Mouse (Mus musculus) heart, postnatal 36 days (tissue): ENCODE measurements around the gene Nos1. TPM values are rescaled to one million over a fixed set of nuclear protein-coding genes. Genes with fewer than 3 reads are reported as not detected.
"Not testable (repeated sequence)": the region's sequence is repeated elsewhere in the genome, so short reads cannot be mapped to it uniquely, and the experiment has no call there.

Experiments used
- DNase-seq, 2 experiments: peaks; one replicate each; pipeline ENCODE4 v3.0.0; 2021 to 2022
- intact Hi-C: fragments of 180-260 bp; cut with DNase I; formaldehyde crosslinking; loops from one replicate; pipeline ENCODE4 v1.15.1; 2025
- total RNA-seq, 2 experiments: library from RNA; stranded (reverse); gene quantifications; 2 replicates each; pipeline ENCODE4 v1.2.3; 2021

Nos1 gene
- total RNA-seq, 2 experiments from 2014 or later = 0.22 to 0.50 TPM

GRCm38 (mm10) chr5:117836930-117837329 is 56.1 kb downstream of the Nos1 start:
- peak; percentile 38 to 71 for DNase-seq
- intact Hi-C loops = loop anchor here (1.0 to 5.0 kb wide), 3 partner anchors 180 to 320 kb away; no protein-coding TSS in a partner anchor

GRCm38 (mm10) chr5:117837731-117838130 is 56.9 kb downstream of the Nos1 start:
- intact Hi-C loops = loop anchor here (1.0 to 5.0 kb wide), 3 partner anchors 181 to 320 kb away; no protein-coding TSS in a partner anchor
- no peak for DNase-seq

DNA sequence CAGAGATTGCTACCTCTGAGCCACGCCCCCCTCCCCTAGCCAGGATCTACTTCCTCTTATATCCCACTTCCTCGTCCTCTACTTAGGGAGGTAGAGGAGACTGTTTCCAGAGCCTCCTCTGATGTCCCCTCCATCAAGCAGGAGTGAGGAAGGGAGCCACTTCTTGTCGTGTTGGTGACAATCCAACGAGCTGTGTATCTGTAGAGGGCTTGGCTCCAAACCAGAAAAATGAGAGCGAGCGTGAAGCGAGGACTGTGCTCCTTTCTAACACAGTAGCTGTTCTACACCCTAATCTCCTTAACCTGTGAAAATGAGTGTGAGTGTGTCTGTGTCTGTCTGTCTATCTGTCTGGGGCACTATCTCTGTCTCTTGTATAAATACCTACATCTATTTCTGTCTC is 58.7 kb downstream of the Nos1 start:
- DNase-seq = no peak
- intact Hi-C loops = loop anchor here (5.0 kb wide), 1 partner anchor 322 kb away; no protein-coding TSS in a partner anchor

GRCm38 (mm10) chr5:117840203-117840602 is 59.4 kb downstream of the Nos1 start:
- no peak for DNase-seq
- intact Hi-C loops = no loop called here

GRCm38 (mm10) chr5:117840988-117841387 is 60.2 kb downstream of the Nos1 start:
- DNase-seq = no peak
- intact Hi-C loops = no loop called here

GRCm38 (mm10) chr5:117841651-117842347 is 61.0 kb downstream of the Nos1 start:
- intact Hi-C loops = no loop called here
- peak; percentile 33 to 49 for DNase-seq

DNA sequence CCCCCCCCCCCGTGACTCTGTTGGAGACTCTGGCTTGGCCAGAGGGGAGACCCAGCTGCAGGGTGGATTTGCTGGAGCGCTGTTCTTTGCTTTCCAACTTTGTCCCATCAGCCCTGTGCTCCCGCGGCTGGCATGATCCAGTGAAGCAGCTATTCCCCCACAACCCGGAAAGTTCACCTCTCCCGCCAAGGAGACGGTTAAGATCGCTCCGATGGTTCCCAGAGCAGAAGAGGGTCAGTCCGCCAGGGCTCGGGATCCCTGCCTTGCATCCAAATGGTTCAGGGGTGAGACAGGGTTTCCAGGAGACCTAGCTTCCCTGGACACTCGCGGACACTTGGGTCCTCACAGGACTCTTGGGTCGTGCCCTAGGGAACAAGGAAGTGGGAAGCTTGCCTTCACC is 61.9 kb downstream of the Nos1 start:
- no peak for DNase-seq
- intact Hi-C loops = no loop called here

DNA sequence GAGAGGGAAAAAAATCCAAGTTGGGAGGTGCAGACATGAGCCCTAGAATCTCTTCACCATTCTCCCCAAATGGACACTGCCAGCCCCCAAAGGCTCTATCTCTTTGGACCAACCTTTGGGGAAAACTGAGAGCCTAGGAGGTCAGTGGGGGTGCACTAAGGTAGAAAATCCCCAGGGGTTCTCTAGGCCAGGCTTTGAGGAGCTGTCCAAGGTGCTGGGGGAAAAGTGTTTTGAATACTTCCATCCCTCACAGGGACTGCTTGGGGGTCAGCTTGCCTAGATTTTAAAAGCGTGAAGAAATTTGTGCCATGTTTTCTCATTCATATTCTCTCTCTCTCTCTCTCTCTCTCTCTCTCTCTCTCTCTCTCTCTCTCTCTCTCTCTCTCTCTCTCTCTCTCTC is 63.8 kb downstream of the Nos1 start:
- DNase-seq = no peak
- intact Hi-C loops = no loop called here

DNA sequence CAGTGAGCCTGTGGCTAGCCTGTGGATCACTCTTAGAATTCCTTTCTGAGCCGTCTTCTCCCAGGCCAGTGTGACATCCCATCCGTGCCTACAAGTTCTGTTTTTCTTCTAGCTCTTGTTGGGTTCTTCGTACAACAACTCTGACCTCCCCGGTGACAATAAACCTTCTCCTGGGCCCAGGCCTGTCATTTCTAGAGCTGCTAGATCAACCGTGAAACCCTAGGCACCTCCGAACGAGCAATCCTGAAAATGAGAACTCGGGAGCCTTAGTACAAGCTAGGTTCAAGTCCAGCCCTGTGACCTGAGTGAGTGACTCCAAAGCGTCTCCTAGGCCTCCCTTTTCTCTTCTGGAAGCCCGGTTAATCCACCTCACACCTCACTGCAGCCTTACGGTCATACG is 69.6 kb downstream of the Nos1 start:
- intact Hi-C loops = no loop called here
- DNase-seq = no peak

- intact Hi-C loops = no loop called here
- no peak for DNase-seq
Measured at GRCm38 (mm10) chr5:117853741-117854140, 72.9 kb downstream of the Nos1 start.

- DNase-seq = no peak
- intact Hi-C loops = no loop called here
Measured at GRCm38 (mm10) chr5:117864588-117865300, 83.9 kb downstream of the Nos1 start.

- no peak for DNase-seq
- intact Hi-C loops = no loop called here
Measured at GRCm38 (mm10) chr5:117865876-117866275, 85.0 kb downstream of the Nos1 start.

DNA sequence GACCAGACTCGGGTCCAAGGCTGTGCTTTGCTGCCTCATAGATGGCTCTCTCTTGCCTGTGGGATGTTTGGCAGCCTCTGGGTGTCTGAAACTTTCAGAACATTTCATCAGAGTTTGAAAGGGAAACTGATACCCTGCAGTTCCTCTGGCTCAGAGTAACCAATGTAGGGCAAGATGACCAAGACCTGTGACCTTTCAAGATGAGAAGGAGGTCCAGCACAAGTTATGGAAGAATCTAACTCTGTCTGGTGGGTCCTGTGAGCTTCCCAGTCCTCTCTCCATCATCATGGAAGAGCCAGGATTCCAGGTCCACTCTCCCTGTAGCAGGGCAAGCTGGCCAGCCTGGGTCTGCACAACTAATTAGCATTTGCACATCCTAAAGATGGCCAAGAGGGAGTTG is 90.8 kb downstream of the Nos1 start:
- intact Hi-C loops = no loop called here
- DNase-seq = no peak

DNA sequence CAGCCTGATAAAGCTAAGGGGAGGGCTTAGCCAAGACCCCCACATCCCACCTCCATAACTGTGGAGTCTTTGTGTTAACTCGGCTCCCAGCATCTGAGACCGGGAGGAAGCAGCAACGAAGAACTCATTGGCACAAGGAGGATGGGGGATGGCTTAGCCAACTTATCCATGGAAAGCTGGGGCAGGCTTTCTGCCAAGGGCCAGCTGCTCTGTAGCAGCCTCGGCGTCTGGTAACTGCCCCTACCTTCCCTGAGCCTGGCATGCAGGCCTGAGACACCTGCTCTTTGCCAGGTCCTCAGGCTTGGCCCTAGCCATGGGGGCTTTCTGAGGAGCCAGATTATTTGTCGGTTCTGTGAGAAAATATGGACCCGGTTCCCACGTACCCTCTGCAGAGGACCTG is 93.0 kb downstream of the Nos1 start:
- no peak for DNase-seq
- intact Hi-C loops = no loop called here

GRCm38 (mm10) chr5:117874236-117874635 is 93.4 kb downstream of the Nos1 start:
- no peak for DNase-seq
- intact Hi-C loops = no loop called here

DNA sequence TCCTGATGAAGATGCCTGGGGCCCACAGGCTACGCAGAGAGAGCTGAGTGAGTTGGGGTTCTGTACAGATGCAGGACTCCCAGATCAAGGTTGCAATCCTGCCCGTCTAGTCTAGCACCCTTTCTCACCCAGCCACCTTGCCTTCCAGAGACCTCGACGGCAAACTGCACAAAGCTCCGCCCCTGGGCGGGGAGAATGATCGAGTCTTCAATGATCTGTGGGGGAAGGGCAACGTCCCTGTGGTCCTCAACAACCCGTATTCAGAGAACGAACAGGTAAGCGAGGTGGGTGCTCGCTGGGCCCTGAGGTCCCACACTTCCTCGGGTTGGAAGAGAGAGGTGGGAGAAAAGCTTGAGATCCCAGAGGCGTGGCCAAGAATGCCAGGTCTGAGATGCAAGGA is 98.3 kb downstream of the Nos1 start:
- intact Hi-C loops = no loop called here

DNA sequence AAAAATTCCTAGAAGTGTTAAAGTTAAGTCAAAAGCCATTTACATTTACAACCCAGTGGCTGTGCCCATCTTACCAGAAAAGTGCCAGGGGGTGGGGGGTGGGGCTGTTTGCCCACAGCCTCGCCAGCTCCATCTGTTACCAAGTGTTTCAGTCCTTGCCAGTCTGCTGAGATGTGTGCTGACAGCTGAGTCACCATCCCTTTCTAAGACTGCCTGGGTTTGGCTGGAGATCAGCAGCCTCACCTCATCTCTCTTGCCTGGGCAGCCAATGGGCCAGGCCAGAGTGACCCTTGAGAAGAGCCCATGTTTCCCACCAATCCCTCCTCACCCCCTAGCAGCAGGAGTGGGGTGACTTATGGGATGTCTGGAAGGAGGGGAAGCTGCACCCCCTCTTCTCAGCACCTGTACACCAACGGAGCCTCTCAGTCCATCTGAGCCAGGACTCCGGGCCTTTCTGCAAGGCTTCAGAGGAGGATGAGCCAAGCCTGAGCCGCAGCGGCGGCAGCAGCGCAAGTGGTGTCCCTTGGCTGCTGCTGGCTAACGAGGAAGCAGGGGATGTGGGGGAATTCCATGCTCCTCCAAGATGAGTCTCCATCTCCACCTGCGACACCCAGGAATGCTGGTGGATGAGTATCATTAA is 100.2 kb downstream of the Nos1 start:
- no peak for DNase-seq
- intact Hi-C loops = no loop called here

More for the DNA sequence above, 98.3 kb downstream of the Nos1 start:
- DNase-seq = no peak

GRCm38 (mm10) chr5:117882411-117882810 is 101.6 kb downstream of the Nos1 start:
- intact Hi-C loops, DNase-seq: not testable (repeated sequence)

DNA sequence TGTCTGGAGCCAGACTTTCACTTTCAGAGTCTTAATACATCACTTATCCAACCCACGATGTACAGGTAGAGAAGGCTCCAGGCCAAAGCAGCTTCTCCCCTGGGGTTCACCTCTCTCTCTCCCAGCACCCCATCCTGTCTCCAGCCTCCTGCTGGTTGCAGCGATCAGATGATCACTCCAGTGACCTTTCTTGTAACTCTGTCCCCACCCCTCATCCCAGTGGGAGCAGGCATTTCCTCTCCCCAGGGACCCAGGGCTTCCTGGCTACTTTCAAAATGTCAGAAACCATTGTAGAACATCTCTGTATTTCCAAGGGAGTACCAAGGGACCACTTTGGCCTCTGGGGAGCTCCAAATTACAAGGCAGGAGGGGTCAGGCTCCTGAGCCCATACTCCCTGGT is 104.2 kb downstream of the Nos1 start:
- intact Hi-C loops = no loop called here
- DNase-seq = no peak

DNA sequence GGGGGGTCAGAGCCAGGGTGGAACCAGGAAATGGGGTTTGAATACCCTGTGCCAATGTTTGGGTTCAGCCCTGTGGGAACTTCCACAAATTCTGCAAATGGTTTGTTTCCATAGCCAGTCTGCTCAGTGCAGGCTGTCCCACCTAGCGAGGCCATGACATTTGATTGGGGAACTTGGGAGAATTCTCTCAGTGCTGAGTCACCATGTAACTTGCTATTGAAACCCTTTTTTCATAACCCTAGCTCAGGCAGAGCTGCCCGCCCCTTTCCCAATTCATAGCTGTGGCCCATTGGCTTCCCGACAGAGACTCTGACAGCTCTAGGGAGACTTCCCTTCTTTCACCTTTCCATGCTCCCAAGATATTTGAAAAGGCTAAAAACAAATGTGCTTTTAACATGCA is 107.3 kb downstream of the Nos1 start:
- intact Hi-C loops = no loop called here
- no peak for DNase-seq

DNA sequence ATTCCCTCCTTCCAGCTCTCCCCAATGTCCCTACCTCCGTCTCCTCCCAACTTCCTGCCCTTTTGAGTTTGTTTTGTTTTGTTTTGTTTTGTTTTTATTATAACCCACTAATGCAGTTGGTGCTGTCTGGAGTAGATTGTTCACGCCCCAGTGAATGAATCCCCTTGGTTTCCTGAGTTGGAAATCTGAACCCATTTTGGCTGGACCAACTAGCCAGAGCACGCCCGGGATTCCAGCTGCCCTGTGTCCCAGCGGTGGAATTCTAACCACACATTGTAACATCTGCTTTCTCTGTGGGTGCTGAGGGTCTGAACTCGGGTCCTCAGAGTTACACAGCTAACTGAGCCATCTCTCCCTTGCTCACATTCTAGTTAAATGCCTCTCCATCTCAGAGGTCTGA is 108.1 kb downstream of the Nos1 start:
- intact Hi-C loops = no loop called here
- DNase-seq = no peak

GRCm38 (mm10) chr5:117889571-117889970 is 108.7 kb downstream of the Nos1 start:
- no peak for DNase-seq
- intact Hi-C loops = no loop called here
